Mouse (Mus musculus) CH12.LX (cell line): ENCODE results near the gene C1ql4.
"Not testable (repeated sequence)": the region's sequence is repeated elsewhere in the genome, so short reads cannot be mapped to it uniquely, and the experiment has no call there.

Source experiments
- CTCF ChIP-seq, 2 experiments: IDR thresholded peaks in 1 of 2; conservative IDR thresholded peaks in 1 of 2; 2 replicates each; pipeline ENCODE4 v1.5.1; 2011 to 2012; ENCODE audit warnings: low read depth in 2 of 2, low read length in 2 of 2, improper control_type of control experiment in 1 of 2, inconsistent platforms in 1 of 2, mild to moderate bottlenecking in 1 of 2, moderate library complexity in 1 of 2
- HCFC1 ChIP-seq: IDR thresholded peaks from 2 replicates; pipeline ENCODE4 v1.6.1; 2012; ENCODE audit warnings: low read depth, mild to moderate bottlenecking, inconsistent platforms, low read length, improper control_type of control experiment
- JUN ChIP-seq: IDR thresholded peaks from 2 replicates; pipeline ENCODE4 v1.6.1; 2011; ENCODE audit warnings: low read depth, mild to moderate bottlenecking, low read length, improper control_type of control experiment, moderate library complexity; ENCODE audit not compliant: insufficient read depth
- MAFK ChIP-seq: IDR thresholded peaks from 2 replicates; pipeline ENCODE4 v1.6.1; 2011; ENCODE audit warnings: low read length, improper control_type of control experiment; ENCODE audit not compliant: insufficient replicate concordance
- MAX ChIP-seq: IDR thresholded peaks from 2 replicates; pipeline ENCODE4 v1.6.1; 2011; ENCODE audit warnings: low read length, improper control_type of control experiment
- MAZ ChIP-seq: IDR thresholded peaks from 2 replicates; pipeline ENCODE4 v1.6.1; 2012; ENCODE audit warnings: low read depth, mild to moderate bottlenecking, inconsistent platforms, low read length, improper control_type of control experiment, moderate library complexity
- POLR2A ChIP-seq: IDR thresholded peaks from 2 replicates; pipeline ENCODE4 v1.6.1; 2011; ENCODE audit warnings: low read depth, mild to moderate bottlenecking, improper control_type of control experiment, low read length
- ZNF384 ChIP-seq: IDR thresholded peaks from 2 replicates; pipeline ENCODE4 v1.6.1; 2012; ENCODE audit warnings: low read depth, low read length, improper control_type of control experiment, inconsistent platforms

- TF ChIP-seq MAZ; JUN; ZNF384; POLR2A; CTCF (conservative IDR thresholded peaks at IDR 0.05 in 1 of 2, IDR thresholded peaks at IDR 0.05 in 1 of 2; ENCODE audit: low read depth in 2 of 2, low read length in 2 of 2); MAFK; HCFC1; MAX: not testable (repeated sequence)
These were observed 11.6 kb downstream of the C1ql4 start for GRCm38 (mm10) chr15:99076011-99076410.
